Mouse (Mus musculus) heart, adult 9 months (tissue): ENCODE measurements around the gene Slc7a11.
A peak's percentile ranks its signal among the peaks of the same experiment; 100 is the strongest.
"Not testable (repeated sequence)": the region's sequence is repeated elsewhere in the genome, so short reads cannot be mapped to it uniquely, and the experiment has no call there.

ENCODE experiments used
- DNase-seq, 2 experiments: peaks; one replicate each; pipeline ENCODE4 v3.0.0; 2022; ENCODE audit warnings: low spot score in 2 of 2

The Slc7a11 gene

DNA sequence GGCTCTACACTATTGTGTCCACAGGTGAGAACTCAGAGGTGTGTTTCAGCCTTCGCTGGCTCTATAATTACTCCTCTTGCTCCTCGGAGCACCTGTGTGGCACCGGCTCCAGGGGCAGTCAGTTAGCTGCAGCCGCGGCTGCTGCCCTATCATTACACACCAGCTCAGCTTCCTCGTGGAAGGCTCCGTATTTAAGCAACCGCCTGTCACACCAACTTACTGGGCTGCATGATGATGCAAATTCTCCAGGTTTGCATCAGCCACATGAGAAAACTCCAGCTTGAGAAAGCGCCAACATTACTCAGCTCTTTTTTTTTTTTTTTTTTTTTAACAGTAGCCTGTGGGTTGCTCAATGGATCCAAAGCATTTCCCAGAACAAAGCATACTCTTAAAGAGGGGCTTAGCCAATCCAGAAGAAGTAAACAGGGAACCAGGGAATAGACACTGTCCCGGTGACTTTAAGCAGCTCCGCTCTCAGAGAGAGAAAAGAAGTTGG is at the start of gene Slc7a11:
Gene Slc7a11 (minus strand): TSS at position 194 of the 496 bp plus-strand sequence.
- peak in 1 of 2 experiments; percentile 4 for DNase-seq

DNA sequence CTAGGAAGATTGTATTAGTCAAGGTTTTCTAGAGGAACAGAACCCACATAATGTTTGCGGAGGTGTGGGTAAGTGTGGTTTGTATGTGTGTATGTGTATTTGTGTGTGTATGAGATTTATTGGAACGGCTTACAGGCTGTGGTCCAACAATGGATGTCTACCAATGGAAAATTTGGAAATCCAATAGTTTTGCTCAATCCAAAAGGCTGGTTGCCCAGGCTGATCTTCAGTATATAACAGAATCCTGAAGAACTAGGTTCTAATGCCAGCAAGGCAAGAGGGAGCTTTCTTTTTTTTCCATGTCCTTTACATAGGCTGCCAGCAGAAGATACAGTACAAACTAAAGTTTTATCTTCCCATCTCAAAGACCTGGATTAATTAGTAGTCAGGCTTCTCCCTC is 48.3 kb upstream of the Slc7a11 start:
- no peak for DNase-seq

DNA sequence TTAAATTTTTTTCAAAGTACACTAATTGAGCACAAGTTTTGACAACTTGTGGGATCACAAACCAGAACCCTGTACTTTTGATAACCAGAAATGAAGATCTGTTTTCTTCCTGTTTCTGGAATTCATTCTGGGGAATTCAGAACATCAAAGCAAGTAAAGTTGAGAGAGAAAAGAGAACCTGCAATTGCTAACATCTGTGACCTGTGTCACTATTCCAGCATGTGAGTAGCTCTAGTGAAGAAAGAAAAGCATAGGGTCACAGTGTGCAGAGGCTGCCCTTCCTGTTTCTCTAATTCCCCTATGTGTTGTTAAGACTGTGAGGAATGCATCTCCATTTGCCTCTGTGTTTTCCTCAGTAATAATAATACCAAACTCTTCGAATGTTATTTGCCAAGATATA is 40.7 kb upstream of the Slc7a11 start:
- DNase-seq, result no peak

DNA sequence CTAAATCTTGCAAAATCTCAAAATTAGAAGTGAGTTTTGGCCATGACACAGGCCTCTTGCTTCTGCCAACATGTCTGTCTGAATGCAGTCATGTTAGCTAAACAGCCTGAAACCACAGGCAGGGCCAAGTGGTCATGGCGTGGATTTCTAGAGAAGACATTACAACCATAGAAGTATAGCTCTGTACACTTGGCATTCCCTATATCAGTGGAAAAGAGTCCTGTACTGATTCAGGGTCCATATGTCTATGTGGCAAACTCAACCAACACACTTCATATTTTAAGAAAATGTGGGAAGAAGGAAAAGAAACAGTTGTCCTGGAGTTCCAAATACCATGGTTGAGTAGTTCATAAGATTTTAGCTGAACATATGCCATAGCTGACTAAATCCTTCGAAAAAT is 18.8 kb upstream of the Slc7a11 start:
- DNase-seq, result no peak

DNA sequence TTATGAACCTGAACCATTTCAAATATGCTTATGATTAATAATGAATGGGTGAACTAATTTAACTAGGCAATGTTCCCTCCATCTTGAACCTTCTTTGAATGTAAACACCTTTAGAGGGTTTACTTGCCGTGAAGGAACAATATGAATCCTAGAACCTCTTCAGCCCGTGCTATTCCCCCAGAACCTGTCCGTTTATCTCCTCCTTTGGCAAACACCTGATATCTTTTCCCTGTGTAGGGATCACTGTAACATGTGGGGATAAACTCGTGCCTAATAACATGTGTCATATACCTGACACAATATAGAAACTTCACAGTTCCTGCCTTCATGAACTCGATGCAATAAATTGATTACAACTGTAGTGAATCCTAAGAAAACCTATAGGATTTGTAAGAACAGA is 13.7 kb upstream of the Slc7a11 start:
- no peak for DNase-seq

DNA sequence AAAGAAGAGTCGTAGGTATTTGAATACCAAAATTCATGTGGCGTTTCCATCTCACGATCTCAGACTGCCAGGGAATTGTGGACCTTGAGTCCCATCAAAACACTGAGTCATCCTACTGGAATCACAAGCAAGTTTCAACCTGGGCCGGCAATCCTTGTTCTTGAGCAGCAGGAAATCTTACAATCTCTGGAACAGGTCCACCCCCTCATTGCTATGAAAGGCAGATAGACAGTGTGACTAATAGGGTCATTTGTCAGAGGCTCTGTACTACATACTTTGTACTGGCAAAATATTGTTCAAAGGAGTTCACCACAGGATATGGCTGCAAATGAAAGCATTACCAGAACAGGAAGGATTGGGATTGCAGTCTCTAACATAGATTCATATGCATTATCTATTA is 13.2 kb upstream of the Slc7a11 start:
- DNase-seq, result no peak

DNA sequence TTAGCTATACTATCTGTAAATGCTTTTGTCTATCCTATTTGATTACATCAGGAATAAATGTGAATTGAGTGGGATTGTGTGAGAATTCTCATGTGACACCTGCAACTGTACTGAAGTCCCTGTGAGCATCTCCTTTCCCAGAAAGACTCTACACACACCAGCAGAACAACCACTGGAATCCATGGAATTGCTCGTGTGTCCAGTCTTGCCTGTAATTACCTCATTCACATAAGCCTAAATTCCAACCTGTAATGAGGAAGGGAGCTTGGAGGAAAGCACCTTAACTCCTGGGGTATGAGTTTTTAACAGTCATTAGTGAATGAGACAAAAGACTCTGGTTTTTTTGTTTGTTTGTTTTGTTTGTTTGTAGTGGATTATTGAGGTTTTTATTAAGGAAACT is 12.6 kb upstream of the Slc7a11 start:
- DNase-seq, result no peak

DNA sequence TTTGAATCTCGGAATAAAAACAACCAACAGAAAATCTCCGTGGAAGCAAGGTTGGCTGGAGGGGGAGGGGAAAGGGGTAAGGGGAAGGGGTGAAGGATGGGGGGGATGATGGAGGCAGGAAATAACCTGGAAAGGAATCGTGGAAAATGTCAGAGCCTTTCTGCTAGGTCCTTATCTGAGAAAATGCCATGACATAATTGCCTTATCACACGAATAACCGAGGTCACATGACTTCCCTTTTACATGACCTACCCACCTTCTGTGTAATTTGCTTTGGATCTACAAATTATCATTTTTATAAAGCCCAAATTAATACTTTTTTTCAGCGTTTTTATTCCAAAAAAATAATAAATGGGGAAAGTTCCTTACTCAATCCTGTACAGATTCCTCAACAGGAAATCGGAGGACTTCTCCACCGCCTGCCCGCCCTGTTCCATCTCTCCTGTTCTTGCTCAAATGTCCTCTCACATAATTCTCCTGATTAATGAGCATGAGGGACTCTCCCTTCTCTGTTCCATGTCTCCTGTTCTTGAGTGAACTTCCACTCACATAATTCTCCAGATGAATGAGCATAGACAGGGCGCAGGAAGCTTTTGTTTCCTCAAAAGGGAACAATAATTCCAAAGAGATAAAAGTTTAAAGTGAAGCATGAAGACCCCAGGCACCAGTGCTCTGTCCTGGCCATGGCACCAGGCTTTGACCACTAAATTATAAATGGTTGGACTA is 1.8 kb upstream of the Slc7a11 start:
- no peak for DNase-seq

DNA sequence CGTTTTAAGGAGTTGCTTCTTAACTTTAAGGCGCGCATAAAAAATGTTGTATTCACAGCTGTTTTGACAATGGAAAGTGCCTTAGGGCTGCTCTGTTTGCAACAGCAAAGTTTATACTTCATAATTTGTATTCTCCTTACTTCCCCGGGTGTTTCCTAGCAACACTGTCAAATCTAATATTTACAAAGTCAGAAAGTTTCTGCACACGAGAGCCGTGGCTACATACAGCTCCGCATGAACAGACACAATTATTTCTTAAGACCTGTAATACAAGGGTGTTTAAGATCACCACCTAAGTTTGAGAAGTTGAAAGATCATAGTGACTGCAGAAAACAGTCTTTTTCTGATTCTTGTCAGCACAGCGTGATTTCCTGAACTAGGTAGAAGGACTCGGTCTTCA is 528 bp upstream of the Slc7a11 start:
- no peak for DNase-seq

DNA sequence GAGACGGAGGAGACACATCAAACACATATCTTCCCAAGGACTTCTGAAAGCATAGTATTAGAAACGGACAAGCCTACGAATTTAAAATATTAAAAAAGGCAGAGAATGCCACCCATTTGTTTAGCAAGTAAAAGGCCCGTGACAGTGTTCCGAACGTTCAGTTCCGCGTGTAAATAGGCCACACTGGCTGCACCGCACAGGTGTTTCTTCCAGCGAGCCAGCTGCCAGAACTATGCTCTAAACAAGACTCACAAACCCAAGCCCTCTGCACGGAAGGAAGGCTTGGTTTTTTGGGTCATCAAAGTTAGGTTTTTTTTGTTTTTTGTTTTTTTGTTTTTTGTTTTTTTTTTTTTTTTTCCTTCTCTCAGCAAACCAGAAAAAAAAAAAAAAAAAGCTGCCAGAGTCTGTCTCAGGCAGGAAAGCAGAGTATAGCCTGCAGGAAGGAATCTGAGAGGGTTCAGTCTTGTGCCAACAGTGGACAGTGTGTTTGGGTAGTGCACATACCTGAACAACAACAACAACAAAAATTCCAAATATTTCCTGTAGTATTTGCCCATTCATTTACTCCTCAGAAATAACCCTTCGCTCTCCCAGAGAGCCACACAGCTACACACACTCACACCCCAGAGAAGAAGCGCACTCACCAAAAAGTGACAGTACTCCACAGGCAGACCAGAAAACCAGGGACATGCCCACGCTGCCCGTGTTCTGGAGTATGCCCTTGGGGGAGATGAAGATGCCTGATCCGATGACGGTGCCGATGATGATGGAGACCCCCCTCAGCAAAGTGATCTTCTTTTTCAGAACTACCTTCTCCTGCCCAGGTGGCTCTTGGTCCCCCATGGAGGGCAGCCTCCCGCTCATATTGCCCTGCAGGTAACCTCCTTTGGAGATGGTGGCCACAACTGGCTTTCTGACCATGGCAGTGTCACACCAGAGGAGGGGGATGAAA is 797 bp downstream of the Slc7a11 start:
- DNase-seq, result no peak

DNA sequence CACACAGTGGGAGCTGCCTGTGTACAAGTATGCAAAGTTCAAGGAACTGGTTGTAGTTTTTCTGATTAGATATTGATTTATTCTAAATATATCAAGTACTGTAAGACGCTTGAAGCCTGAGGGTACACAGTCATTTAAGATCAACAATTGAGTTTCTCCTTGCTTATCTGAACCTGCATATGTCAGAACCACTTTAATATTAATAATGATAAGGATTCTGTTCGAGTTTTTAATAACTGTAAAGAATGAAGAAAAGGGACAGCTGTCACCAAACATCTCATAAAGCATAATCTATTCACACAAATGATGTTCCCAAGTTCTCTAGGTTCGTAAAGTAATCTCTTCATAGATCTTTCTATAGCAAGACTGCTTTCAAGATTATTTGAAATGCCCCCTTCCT is 2.1 kb downstream of the Slc7a11 start:
- no peak for DNase-seq

DNA sequence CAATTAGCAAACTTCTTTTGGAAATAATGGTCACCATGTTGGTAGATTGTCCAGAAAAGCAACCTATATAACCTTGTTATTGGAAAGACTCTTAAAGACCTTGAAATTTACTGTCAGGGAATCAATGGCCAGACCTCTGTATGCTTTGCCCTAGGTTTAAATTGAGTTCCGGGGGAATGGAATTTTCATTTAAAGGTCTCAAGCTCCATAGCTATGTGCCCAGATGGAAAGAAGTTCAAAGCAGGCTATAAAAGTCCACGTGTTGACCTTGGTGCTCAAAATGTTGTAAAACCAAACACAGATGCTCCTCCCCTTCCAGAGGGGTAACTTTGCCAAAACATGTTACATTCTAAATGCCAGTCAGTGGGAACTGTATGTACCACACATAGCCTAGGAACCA is 3.0 kb downstream of the Slc7a11 start:
- no peak for DNase-seq

DNA sequence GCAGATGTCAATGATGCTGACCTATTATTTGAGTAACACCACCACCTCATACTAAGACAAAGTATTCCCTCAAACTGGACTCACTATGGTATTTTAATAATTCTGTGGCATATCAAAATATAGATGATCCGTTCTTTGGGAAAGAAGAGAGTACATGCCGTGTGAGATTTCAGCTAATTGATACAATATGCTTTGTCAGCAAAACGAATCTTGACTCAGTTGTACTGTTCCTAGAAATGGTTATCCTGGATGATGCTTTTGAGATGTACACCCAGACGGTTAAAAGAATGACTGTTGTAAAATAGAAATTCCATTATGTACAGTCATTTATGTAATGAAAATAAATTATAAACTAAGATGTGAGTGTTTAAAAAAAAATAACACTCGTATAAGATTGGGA is 4.0 kb downstream of the Slc7a11 start:
- DNase-seq, result no peak

DNA sequence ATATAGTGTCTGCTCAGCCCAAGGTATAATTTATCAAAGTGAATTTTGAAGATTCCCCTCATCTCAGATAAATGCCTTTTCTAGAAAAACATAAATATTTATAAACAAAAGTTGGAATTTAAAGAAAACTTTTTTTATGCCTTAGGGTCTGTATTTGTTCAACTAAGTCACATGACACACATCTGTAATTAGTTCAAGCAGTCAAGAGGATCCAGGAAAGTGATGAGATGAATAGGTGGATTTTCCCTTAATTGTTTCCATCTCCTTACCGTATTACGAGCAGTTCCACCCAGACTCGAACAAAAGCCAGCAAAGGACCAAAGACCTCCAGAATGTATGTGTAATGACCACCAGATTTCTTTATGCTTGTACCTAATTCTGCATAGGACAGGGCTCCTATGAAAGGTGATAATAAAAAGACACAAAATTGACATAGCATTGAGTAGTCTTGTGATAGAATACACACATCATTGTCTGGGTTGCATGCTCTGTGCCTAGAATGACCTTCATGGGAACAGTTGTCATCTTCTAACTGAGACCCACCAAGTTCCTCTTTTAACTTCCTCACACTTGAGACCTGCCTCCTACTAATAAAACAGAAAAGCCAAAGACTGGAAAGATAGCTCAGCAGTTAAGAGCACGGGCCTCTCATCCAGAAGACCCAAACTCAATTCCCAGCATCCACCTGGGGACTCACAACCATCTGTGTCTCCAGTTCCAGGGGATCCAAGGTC is 4.7 kb downstream of the Slc7a11 start:
- DNase-seq, result no peak

DNA sequence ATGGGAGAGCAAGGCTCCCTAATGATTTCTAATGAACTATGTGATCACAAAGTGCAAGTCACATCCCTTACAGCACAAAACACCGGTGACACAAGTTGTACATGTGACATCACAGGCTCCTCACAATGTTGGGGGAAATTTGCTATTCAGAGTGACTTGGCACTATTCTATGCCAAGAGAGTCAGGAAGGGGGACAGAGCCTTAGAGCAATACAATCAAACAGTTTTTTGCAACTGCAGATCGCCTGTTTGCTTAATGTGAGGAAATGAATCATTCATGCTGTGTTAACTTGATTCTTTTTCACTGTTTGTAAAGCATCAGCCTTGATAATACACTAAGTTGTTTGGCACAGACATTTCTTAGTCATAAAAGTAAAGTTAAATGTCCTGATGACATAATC is 5.3 kb downstream of the Slc7a11 start:
- not testable (repeated sequence) for DNase-seq

DNA sequence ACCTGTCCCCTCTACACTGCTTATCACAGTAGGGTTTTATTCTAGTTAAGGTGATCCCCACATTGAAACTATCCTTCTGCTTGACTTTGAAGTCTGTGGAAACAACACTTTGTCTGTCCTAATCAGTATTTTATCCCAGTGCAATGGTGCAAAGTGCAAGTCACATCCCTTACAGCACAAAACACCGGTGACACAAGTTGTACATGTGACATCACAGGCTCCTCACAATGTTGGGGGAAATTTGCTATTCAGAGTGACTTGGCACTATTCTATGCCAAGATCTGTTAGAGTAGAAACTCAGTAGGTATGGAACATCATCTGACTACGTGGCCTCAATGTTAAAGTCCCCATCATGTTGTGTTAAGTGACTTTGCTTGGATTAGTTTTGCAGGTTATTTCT is 7.0 kb downstream of the Slc7a11 start:
- not testable (repeated sequence) for DNase-seq

DNA sequence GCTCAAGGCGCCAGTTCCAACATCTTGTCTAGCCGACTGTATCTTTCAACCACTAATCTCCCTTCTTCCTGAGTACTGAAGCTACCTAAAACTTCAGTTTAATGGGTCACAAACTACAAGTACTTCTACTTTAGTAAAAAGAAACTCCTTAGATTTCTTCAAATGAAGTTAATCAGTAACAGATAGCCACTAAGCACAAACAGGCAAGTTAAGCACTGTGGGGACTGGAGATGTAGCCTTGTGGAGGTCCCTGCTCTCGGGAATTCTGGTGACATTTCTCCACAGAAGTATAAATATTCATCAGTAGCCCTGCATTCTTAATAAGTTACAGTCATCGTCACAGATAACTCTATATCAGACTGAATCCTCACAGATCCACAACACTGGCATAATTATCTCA is 9.6 kb downstream of the Slc7a11 start:
- DNase-seq, result no peak

DNA sequence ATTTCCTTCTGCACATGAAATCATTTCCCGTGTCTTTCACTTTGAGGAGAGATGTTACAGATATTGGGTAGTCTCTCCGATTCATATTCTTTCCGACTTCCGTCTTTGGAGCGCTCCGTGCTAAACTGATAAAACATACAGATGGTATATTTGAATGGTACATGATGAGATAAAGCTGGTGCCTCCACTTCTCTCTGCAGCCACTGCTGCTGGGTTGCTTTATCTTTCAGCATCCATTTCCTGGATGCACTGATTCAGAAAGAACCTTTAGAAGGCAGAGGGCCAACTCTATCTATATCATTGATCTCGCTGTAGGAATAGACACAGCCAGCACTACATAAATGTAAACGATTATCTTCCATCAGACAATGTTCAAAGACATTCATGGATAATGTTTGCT is 12.6 kb downstream of the Slc7a11 start:
- DNase-seq, result no peak

DNA sequence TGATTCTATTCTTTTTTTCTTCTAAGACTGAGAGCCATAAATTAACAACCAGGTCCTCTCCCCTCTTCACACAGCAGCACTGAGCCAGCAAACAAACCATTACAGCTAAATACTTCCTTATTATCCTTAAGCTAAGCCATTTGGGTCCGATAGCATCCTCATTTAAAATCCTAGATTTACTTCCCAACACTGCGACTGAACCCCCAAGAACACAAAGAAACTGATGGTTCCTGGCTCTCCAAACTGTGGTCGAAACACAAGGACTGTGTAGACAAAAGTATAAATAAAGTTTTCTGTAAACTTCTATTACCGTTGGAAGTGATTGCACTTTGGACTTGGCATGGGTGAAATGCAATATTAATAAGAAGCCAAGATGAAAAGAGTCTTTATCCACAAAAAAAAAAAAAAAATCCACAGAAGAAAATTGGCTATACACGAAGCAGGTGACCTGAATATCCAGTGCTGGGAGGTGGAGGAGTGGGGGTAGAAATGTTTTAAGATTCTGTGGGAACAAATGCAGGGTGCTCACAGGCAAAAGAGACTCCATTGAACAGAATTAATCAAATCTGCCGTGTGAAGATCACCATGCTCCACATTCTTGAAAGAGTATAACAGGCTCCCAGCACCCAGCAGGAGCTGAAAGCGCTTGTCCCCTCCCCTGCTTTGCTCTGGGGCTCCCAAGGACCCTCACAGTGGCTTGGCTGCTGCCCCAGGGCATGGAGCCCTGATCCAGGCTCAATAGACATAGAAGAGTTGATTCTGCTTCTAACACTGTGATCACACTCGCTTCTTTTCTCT is 21.7 kb downstream of the Slc7a11 start:
- no peak for DNase-seq

DNA sequence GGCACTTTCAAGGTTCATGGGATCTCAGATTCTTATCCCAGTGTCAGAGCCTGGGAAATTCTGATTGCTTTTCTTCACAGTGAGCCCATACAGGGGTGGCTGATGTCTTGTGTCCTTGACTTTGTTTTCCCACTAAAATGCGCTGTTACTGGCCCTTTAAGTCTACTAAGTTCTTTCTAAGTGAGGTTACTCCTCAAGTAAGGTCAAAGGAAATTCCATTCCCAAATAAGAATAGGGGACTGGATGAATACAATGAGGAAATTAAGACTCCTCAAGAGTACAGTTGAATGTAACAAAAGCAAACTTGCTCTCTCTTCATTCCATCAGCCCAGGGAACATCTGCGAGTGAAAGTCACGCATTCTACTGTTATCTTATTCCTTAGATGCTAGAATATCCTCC is 24.3 kb downstream of the Slc7a11 start:
- DNase-seq, result no peak

DNA sequence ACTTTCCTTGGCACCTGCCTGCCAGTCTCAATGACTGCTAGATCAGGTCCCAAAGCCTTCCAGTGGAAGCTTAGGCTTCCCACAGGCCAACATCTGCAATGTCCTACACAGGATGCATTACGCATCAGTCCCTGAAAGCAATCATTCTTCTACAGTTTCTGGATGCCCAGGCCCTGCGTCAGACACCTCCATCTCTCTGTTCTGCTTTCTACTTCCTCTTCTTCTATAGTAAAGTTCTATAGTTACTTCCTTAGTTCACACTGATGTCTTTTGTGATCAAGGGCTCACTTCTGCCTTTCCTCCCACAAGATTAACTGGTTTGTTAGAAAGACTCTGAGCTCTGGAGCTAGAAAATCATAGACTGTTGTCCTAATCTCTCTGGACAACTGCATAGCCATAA is 36.6 kb downstream of the Slc7a11 start:
- no peak for DNase-seq
